Mouse (Mus musculus): ENCODE data around the gene Gm49378.

DNA sequence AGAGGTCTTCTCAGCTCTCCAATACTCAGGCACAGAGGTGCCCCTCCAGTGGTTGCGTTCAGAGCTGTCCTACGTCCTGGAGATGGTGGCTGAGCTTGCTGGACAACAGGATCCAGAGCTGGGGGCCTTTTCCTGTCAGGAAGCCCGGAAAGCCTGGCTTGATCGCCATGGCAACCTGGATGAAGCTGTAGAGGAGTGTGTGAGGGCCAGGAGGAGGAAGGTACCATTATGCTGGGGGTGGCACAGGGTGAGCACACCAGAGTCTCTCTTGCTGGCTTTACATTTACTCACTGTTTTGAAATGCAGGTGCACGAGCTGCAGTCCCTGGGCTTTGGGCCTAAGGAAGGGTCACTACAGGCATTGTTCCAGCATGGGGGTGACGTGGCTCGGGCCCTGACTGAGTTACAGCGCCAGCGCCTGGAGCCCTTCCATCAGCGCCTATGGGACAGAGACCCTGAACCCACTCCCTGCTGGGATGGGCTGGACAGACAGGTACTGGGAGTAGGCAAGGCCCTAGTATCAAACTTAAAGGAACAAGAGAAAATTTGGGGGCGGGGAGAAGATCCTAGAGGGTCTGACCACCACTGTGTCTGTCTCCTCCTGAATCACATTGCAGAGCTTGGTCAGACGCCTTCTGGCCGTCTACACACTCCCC, 41.5 kb downstream of the Gm49378 start:
- TF ChIP-seq EP300 (optimal IDR thresholded peaks at IDR 0.05) (no peak), CTCF (IDR thresholded peaks at IDR 0.05; ENCODE audit: low read depth) (no peak)
